Mouse (Mus musculus) MN1 (cell line): Measurements from ENCODE around the gene Lsp1.

Experiments
- DNase-seq: peaks from one replicate; pipeline ENCODE4 v3.0.0-alpha.2; 2016; ENCODE audit warnings: low spot score

Lsp1 gene

DNA sequence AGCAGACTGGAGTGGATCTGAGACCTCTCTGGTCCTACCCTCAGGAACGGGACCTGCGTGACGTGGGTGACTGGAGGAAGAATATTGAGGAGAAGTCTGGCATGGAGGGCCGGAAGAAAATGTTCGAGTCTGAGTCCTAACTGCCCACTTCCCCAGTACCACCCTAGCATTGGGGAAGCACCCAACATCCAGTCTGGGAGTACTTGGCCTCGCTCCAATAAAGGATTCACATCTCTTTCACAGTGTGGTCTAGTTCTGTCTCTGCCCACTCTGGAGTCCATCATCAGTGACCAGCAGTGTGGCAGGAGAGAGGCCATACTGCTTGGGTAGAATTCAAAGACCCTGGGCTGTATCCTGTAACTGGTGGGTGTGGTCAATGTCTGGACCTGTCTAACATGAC is 16.4 kb upstream of the Lsp1 start:
- DNase-seq = no peak

- no peak for DNase-seq
These were observed 15.3 kb upstream of the Lsp1 start for GRCm38 (mm10) chr7:142445324-142445723.

DNA sequence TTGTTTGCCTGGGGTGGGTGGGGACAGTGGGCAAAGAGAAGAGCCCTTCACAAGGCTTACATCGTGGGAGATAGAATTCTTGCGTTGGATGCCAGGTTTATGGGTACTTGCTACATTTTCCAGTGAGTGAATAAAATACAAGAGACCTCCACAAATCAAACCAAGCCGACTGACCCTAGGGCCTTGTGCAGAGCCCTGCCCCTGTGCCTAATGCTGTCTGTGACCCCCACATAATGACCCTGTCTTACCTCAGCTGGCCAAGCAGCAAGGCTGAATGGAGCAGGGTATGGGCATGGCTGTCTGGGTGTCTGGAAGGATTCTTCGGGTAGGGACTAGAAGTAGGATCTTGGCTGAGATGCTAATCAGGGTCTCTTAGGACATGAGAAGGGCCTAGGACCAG is 14.3 kb upstream of the Lsp1 start:
- no peak for DNase-seq

DNA sequence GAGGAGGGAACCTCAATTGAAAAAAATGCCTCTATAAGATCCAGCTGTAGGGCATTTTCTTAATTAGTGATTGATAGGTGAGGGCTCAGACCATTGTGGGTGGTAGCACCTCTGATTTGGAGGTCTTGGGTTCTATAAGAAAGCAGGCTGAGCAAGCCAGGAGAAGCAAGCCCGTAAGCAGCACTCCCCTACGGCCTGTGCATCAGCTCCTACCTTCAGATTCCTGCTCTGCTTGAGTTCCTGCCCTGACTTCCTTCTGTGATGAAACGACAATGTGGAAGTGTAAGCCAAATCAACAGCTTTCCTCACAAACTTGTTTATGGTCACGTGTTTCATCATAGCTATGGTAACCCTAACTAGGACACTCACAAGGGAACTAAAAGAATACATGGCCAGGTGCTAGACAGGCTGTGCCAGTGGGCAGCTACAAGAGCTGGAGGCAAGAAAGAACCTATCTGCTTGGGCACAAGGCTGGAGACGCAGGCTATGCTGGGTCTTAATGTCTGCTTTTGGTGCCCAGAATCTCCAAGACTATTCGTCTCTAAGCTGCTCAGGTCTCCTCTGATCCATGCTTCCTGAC is 11.5 kb upstream of the Lsp1 start:
- DNase-seq = no peak

DNA sequence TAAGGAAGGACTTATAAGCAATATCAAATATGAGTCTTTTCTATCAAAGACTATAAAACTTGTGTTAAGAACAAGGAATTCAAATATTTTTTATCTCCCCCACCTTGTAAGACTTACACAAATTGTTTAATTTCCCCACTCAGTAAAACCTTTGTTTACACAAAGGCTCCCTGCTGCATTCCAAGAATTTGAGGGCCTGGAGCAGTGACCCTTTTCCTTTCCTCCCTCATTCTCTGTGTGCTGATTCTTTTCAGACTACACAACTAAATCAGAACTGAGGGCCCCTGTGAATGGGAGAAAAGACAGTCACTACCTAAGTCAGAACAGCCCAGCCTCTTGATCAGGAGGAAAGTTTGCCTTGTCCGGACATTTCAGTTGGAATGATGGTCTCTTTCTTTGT is 5.9 kb upstream of the Lsp1 start:
- no peak for DNase-seq

DNA sequence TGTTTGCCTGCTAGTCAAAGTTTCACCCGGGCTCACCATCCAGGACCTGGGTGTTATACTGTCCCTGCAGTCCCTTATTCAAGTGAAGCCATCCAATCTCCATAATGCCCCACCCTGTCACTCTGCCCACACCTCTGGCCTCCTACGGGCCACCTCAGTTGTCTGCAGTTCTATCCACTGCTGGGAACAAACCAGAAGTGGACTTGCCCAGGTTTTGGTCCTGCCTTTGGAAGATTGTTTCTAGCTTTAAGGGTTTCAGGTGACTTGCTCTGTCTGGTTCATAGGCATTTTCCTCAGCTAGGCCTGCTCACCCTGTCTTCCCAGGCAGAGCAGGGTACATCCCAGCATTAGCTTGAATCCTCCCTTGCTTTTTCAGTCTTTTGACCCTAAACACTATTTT is 5.4 kb upstream of the Lsp1 start:
- no peak for DNase-seq

DNA sequence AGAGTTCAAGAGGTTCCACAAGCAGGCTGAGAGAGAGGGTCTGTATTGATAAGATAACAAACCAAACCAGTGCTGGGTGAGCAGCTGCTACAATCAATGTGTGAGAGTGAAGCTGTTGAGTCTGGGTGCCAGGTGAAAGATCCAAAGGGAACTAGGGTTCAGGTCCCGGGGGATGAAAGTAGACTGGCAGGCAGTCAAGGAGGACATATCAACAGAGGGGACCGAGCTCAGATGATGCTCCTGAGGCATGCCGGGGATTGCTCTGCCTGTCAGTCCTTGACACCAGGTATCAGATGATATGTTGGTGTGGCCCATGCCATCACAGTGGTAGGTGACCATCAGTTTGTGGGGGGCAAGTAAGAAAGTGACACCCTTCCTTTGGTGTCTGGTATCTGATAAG is 3.8 kb upstream of the Lsp1 start:
- DNase-seq = no peak

- DNase-seq = peak; percentile 57
These were observed 3.3 kb upstream of the Lsp1 start for GRCm38 (mm10) chr7:142457227-142457811.

DNA sequence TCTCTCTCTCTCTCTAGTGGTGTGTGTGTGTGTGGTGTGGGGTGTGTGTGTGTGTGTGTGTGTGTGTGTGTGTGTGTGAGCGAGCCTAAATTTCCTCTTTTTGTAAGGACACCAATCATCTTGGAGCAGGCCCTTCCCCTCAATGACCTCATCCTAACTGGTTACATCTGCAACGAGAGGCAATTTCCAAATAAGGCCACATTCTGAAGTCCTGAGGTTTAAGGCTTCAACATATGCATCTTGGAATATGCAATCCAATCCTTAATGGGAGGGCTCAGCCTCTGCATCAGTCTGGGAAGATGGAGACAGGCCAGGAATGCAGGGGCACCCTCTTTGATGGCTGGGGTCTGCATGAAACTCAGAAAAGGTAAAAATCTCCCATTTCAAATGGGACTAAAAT is 2.6 kb upstream of the Lsp1 start:
- DNase-seq = peak; percentile 46

DNA sequence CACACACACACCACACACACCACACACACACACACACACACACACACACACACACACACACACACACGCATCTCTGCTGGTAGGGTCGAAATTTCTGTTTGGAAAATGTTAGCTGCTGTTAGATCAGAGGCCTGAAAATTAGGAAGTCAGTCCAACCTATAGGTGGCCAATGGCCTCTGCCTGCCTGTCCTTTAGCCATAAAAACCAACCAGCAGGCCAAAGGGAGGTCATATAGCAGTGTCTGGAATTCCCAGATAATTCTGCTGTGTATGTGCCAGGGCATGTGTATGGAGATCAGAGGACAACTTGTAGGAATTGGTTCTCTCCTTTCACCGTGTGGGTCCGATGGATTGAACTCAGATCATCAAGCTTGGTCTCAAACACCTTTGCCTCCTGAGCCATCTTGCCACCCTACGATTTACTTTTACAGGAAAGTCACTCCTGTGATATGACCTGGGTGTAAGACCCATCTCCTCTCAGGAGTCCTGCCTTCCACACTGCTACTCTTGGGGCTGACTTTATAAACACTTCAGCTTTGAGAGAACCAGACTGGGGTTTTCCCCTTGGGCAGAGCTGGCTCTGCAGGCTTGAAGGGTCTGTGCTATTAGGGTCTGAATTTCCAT is 1.8 kb upstream of the Lsp1 start:
- no peak for DNase-seq

- no peak for DNase-seq
These were observed 1.3 kb upstream of the Lsp1 start for GRCm38 (mm10) chr7:142459299-142459691.

DNA sequence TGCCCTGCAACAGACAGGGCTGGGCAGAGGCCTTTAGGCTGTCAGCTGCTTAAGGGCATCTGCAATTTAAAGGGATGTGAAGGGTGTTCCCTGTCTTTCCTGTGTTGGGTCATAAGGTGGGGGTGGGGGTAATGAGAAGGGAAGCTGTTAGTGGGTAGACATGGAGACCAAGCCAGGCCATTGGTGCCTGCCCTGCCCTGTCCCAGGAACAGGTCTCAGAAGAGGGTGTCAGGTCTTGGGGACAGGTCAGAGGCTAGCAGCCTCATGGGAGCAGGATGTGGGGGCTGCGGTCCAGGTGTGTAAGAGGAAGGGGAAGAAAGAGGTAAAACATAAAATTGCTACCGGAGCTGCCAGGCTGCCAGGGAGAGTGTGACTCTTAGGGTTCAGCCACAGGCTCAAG is 837 bp downstream of the Lsp1 start:
- DNase-seq = no peak

- DNase-seq = no peak
These were observed 1.6 kb downstream of the Lsp1 start for GRCm38 (mm10) chr7:142462190-142462589.

DNA sequence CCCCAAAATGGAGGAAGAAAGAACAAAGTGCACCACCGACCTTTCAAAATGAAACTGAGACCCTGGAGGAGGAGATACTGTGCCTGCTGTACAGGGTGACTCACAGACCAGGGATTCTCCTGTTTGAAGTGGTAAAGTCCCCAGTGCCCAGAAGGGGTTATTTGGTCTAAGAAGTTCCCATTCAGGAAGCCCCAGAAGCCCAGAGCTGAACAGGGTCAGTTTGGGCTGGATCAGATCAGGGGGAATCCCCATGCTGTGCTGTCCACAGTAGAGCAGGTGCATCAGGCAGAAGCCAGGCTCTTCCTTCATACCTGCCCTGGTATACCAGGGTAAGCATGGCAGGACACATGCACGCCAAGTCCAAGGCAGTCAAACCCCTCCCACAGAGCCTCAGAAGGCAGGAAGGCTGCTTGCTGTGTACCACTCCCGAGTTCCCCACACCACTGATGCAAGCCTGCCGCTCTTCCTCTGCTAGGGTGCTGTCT is 2.0 kb downstream of the Lsp1 start:
- no peak for DNase-seq

GRCm38 (mm10) chr7:142470171-142470691 is 9.6 kb downstream of the Lsp1 start:
- DNase-seq = no peak

- DNase-seq = peak; percentile 81
These were observed 10.3 kb downstream of the Lsp1 start for GRCm38 (mm10) chr7:142470808-142471413.

GRCm38 (mm10) chr7:142471414-142471861 is 10.8 kb downstream of the Lsp1 start:
- DNase-seq = no peak

DNA sequence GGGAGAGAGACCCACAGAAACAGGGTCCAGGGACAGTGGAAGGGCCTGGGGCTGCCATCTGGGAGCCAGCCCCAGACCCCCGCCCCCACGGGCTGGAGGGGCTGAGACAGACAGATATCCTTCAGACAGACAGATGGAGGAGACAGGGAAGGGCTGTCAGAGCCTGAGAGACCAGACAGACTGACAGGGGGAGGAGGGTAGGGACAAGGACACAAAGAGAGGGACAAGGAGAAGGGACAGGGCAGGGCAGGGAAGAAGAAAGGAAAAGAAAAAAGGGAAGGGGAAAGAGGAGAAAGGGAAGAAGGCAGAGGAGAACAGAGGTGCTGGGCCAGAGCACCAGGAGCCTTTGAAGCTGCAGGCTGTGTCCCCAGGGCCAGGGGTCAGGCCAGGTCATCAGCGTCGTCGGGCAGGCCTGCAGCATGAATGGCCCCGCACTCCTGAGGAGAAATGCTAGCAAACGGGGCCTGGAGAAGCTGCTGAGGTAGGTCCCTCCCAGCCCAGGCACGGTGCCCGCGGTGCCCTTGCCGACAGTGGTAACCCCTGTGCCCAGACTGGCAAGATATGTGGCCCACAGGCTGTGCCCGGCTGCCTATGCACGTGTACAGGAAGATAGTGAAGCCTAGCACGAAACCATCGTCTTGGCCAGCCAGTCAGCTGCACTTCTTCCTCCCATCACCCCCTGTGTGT is 11.4 kb downstream of the Lsp1 start:
- DNase-seq = peak; percentile 24

- DNase-seq = no peak
These were observed 12.3 kb downstream of the Lsp1 start for GRCm38 (mm10) chr7:142472936-142473335.

GRCm38 (mm10) chr7:142473476-142473875 is 12.9 kb downstream of the Lsp1 start:
- no peak for DNase-seq

GRCm38 (mm10) chr7:142474799-142475198 is 14.2 kb downstream of the Lsp1 start:
- no peak for DNase-seq

DNA sequence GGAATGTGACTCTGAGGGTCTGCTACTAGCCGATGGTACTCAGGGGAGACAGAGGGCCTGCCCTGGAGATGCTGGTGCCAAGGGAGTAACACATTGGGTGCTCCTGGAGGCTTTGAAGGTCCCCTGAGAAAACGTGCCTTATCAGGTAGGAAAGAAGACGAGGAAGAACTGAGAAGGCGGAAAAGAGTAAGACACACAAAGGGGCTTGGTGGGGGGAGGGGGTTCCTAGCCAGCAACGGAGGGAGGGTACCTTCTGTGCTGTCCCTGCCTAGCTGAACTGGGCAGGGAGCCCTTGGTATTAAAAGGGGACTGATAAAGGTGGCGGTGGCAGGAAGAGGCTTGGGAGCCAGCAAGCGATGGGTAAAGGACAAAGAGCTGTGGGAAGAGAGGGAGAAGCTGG is 15.0 kb downstream of the Lsp1 start:
- no peak for DNase-seq
